Mouse (Mus musculus) left cerebral cortex, adult 6 months (tissue): Measurements from ENCODE around the gene Ubp1. TPM values are rescaled to one million over a fixed set of nuclear protein-coding genes. Genes with fewer than 3 reads are reported as not detected.

ENCODE experiments used
- long read RNA-seq, 2 experiments: library from polyadenylated mRNA; unstranded; transcript quantifications; one replicate each; pipeline ENCODE4 v2.0.0; 2019 to 2020
- polyA plus RNA-seq: library from polyadenylated mRNA; unstranded; fragments of <200 nt; fragmentation: Nextera tagmentation; gene quantifications from 2 replicates; pipeline ENCODE4 v1.2.3, GENCODE M21; 2021

The Ubp1 gene
- polyA plus RNA-seq: 4.6 and 8.9 TPM in 2 replicates
- long read RNA-seq, experiment 1, partial matches to known transcripts: 12 of 38 reads
- long read RNA-seq, experiment 1, other reads (novel, unspliced or antisense): 20 of 38 reads
- long read RNA-seq, experiment 2, partial matches to known transcripts: 5 of 9 reads
- long read RNA-seq, experiment 2, other reads (novel, unspliced or antisense): 4 of 9 reads

GRCm38 (mm10) chr9:113930534-113931374, at the start of gene Ubp1:
Gene Ubp1, plus strand, starts transcription at chr9:113930934.

Other genes with a start within 250 kb of the Ubp1 start
- gene Pdcd6ip, start 222.7 kb upstream of the Ubp1 start, polyA plus RNA-seq: 22.2 and 27.9 TPM in 2 replicates
- 104 and 105 TPM in 2 replicates for gene Clasp2, start 189.5 kb upstream of the Ubp1 start, polyA plus RNA-seq
- 40.7 and 52.4 TPM in 2 replicates for gene Fbxl2, start 115.3 kb downstream of the Ubp1 start, polyA plus RNA-seq
- 3.0 and 3.8 TPM in 2 replicates for gene Susd5, start 126.2 kb downstream of the Ubp1 start, polyA plus RNA-seq